Mouse (Mus musculus): ENCODE results near the gene Hsd17b2. TPM values are rescaled to one million over a fixed set of nuclear protein-coding genes. Genes with fewer than 3 reads are reported as not detected.

The Hsd17b2 gene
- polyA plus RNA-seq, 1 experiment from 2014 or later = 5.0 TPM

DNA sequence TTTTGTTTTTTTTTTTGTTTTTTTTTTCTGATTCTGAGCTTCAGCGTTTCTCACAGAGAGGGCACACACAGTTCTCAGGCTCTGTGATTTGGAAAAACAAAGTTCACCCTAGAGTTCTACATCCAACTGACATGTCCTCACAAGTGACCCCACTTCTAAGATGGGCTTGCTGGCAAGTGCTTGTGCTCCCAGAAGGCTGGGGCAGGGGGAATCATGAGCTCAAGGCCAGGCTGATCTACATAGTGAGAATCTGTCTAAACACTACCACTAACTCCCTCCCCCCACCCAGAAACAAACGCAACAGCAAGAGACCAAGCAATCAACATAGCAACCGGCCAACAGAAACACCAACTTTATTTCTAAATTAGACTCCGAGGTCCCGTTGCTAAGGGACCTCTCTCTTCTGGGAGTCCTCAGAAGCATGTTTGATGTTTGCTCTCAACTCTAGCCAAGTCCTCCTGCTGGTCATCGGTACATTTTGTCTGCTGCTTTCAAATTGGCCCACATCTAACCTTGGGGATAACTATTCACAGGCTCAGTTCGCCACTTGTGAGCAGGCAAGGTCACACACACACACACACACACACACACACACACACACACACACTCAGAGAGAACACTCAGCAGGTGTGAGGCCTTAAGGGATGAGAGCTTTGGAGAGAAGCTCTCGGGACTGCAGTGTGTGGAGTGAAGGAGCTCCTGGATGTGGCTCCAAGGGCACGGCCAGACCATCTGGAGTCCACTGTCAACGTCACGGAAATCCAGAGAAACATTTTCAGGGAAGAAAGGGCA, 77.0 kb downstream of the Hsd17b2 start:
- Histone ChIP-seq H3K4me2 (replicated peaks; ENCODE audit: low read depth, low read length) (no peak overlapping the region), H3K4me1 (ENCODE audit: insufficient read depth, low read length) (no peaks in the 10 kb centered on the region), H3K27me3 (ENCODE audit: insufficient read depth, low read length) (no peaks in the 10 kb centered on the region), H3K4me3 (ENCODE audit: low read length) (no peak overlapping the region), H3K27ac (ENCODE audit: low read length) (no peak overlapping the region), H3K9me3 (ENCODE audit: low read length) (no peaks in the 10 kb centered on the region), H3K9ac (replicated peaks; ENCODE audit: low read length) (no peak overlapping the region), H3K36me3 (ENCODE audit: insufficient read depth, low read length) (no peaks in the 10 kb centered on the region)
- no peak for ATAC-seq (ENCODE audit: low FRiP score, low TSS enrichment)
- WGBS = 67% methylated on average over 11 of the region's 11 CpGs

DNA sequence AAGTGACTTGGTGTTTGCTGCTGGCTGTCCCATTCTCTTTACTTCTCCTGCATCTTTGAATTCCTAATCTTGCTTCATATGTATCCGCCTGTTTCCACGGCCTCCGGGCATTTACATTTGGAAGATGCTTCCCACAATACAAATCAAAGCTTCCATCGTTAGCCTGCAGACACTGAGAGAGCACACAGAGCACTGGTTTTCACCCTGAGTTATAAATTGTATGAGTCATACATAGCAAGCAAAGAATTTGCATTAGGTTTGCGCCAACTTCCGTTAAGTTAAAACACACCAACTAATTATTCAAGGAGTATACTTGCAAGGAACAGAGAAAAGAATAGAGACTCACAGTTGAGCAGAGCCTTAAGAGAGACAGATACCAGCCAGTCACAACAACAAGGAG, 77.6 kb downstream of the Hsd17b2 start:
- no peaks in the 10 kb centered on the region for H3K9me3 ChIP-seq (ENCODE audit: low read length)
- H3K9ac ChIP-seq (replicated peaks; ENCODE audit: low read length) = no peak overlapping the region
- H3K36me3 ChIP-seq (ENCODE audit: insufficient read depth, low read length) = no peaks in the 10 kb centered on the region
- H3K4me3 ChIP-seq (ENCODE audit: low read length) = no peak overlapping the region
- ATAC-seq (ENCODE audit: low FRiP score, low TSS enrichment) = no peak
- H3K4me2 ChIP-seq (replicated peaks; ENCODE audit: low read depth, low read length) = no peak overlapping the region
- WGBS = 79% methylated on average over 6 of the region's 6 CpGs
- H3K27me3 ChIP-seq (ENCODE audit: insufficient read depth, low read length) = no peaks in the 10 kb centered on the region
- no peaks in the 10 kb centered on the region for H3K4me1 ChIP-seq (ENCODE audit: insufficient read depth, low read length)
- no peak overlapping the region for H3K27ac ChIP-seq (ENCODE audit: low read length)

DNA sequence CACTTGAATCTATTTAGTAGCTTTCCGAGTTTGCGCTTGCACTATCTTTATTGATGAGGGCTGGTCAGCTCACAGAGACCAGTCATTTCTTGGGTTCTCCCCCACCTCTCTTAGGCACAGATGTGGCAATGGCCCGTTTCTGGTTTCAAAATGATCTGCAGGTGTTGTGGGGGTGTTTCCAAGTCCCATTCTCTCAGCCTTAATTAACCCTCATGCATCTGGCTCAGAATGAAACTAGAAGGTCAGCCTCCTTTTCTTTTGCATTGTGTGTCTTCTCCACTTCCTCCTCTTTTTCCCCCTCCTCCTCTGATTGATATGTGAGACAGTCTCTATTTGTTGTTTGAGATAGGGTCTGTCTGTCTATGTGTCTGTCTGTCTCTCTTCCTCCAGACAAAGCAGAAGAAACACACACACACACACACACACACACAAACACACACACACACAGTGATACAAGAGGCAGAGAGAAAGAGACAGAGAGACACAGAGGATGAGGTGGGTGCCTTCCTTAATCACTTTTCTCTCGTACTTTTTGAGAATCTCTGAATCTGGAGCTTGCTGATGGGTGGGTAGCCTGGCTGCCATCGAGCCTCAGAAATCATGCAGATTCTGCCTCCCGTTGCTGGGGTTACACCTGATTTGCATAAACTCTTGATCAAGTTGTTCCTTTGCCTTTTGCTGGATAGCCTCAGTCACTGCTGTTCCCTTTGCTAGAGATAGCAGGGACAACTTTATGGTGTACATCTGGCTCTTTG, 79.8 kb downstream of the Hsd17b2 start:
- H3K4me3 ChIP-seq (ENCODE audit: low read length) = no peak overlapping the region
- no peaks in the 10 kb centered on the region for H3K4me1 ChIP-seq (ENCODE audit: insufficient read depth, low read length)
- no peak for ATAC-seq (ENCODE audit: low FRiP score, low TSS enrichment)
- H3K4me2 ChIP-seq (replicated peaks; ENCODE audit: low read depth, low read length) = no peak overlapping the region
- no peaks in the 10 kb centered on the region for H3K27me3 ChIP-seq (ENCODE audit: insufficient read depth, low read length)
- no peak overlapping the region for H3K9ac ChIP-seq (replicated peaks; ENCODE audit: low read length)
- no peaks in the 10 kb centered on the region for H3K9me3 ChIP-seq (ENCODE audit: low read length)
- no peak overlapping the region for H3K27ac ChIP-seq (ENCODE audit: low read length)
- no peaks in the 10 kb centered on the region for H3K36me3 ChIP-seq (ENCODE audit: insufficient read depth, low read length)
- 61% methylated on average over 6 of the region's 6 CpGs for WGBS

DNA sequence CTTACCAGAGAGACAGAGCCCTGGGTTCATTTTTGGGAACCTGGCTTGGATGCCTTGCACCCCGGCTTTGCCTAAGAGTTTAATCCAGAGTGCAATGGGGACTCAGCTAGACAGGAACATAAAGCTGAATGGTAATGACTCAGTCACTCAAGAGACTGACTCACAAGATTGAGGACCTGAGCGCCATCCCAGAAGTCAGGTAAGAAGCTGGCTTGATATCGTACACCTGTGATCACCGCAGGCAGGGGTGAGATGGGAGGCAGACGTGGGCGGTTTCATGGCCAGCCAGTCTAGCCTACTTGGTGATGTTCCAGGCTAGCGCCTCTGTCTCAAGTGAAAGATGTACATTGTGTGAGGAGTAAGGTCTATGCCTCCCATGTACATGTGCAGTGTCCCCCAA, 81.3 kb downstream of the Hsd17b2 start:
- peaks cover 5% of the 10 kb centered on the region for H3K9me3 ChIP-seq (ENCODE audit: low read length)
- no peak overlapping the region for H3K27ac ChIP-seq (ENCODE audit: low read length)
- 78% methylated on average over 7 of the region's 7 CpGs for WGBS
- ATAC-seq (ENCODE audit: low FRiP score, low TSS enrichment) = no peak
- H3K36me3 ChIP-seq (ENCODE audit: insufficient read depth, low read length) = peaks cover 6% of the 10 kb centered on the region
- H3K9ac ChIP-seq (replicated peaks; ENCODE audit: low read length) = no peak overlapping the region
- H3K27me3 ChIP-seq (ENCODE audit: insufficient read depth, low read length) = no peaks in the 10 kb centered on the region
- H3K4me3 ChIP-seq (ENCODE audit: low read length) = no peak overlapping the region
- no peaks in the 10 kb centered on the region for H3K4me1 ChIP-seq (ENCODE audit: insufficient read depth, low read length)
- H3K4me2 ChIP-seq (replicated peaks; ENCODE audit: low read depth, low read length) = no peak overlapping the region

GRCm38 (mm10) chr8:117786428-117786827, 84.7 kb downstream of the Hsd17b2 start:
- no peak overlapping the region for H3K4me2 ChIP-seq (replicated peaks; ENCODE audit: low read depth, low read length)
- no peaks in the 10 kb centered on the region for H3K27me3 ChIP-seq (ENCODE audit: insufficient read depth, low read length)
- no peak overlapping the region for H3K27ac ChIP-seq (ENCODE audit: low read length)
- H3K4me1 ChIP-seq (ENCODE audit: insufficient read depth, low read length) = no peaks in the 10 kb centered on the region
- 90% methylated on average over 3 of the region's 3 CpGs for WGBS
- H3K9ac ChIP-seq (replicated peaks; ENCODE audit: low read length) = no peak overlapping the region
- no peak for ATAC-seq (ENCODE audit: low FRiP score, low TSS enrichment)
- H3K9me3 ChIP-seq (ENCODE audit: low read length) = peaks cover 5% of the 10 kb centered on the region
- no peak overlapping the region for H3K4me3 ChIP-seq (ENCODE audit: low read length)
- peaks cover 38% of the 10 kb centered on the region for H3K36me3 ChIP-seq (ENCODE audit: insufficient read depth, low read length)

DNA sequence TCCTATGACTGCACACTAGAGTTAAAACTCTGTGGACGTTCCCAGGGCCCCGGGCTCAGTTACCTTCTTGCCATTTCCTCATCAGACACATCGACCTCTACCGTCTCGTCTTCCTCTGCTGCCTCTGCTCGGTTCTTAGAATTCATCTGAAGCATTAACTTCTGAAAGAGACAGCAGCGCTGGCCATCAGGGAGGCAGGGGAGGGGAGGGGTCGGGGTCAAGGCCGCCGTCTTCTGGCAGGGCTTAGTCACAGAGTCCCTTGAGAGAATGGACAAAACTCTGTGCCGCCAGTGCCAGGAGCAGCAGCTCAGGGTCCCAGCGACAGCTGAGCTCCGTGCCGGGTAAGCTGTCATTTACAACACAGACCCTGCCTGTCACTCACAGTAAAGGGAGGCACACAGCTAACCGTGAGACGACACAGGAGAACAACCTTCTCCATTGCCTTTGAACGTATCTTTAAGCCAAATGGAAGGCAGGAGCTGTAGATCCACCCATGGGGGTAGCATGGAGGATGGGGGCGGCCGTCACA, 91.0 kb downstream of the Hsd17b2 start:
- Histone ChIP-seq H3K4me2 (replicated peaks; ENCODE audit: low read depth, low read length) (no peak overlapping the region), H3K9ac (replicated peaks; ENCODE audit: low read length) (no peak overlapping the region), H3K36me3 (ENCODE audit: insufficient read depth, low read length) (peaks cover 86% of the 10 kb centered on the region), H3K27ac (ENCODE audit: low read length) (no peak overlapping the region), H3K9me3 (ENCODE audit: low read length) (no peaks in the 10 kb centered on the region), H3K4me1 (ENCODE audit: insufficient read depth, low read length) (no peaks in the 10 kb centered on the region), H3K27me3 (ENCODE audit: insufficient read depth, low read length) (no peaks in the 10 kb centered on the region), H3K4me3 (ENCODE audit: low read length) (no peak overlapping the region)
- WGBS = 66% methylated on average over 19 of the region's 19 CpGs
- ATAC-seq (ENCODE audit: low FRiP score, low TSS enrichment) = no peak

- Histone ChIP-seq H3K9ac (replicated peaks; ENCODE audit: low read length) (no peak overlapping the region), H3K27me3 (ENCODE audit: insufficient read depth, low read length) (no peaks in the 10 kb centered on the region), H3K36me3 (ENCODE audit: insufficient read depth, low read length) (peaks cover 78% of the 10 kb centered on the region), H3K9me3 (ENCODE audit: low read length) (no peaks in the 10 kb centered on the region), H3K27ac (ENCODE audit: low read length) (no peak overlapping the region), H3K4me3 (ENCODE audit: low read length) (no peak overlapping the region), H3K4me2 (replicated peaks; ENCODE audit: low read depth, low read length) (no peak overlapping the region), H3K4me1 (ENCODE audit: insufficient read depth, low read length) (0 out of 2 replicates have a peak, but pooled peaks cover under 1% of the 10 kb centered on the region)
- WGBS = 91% methylated on average over 10 of the region's 10 CpGs
- no peak for ATAC-seq (ENCODE audit: low FRiP score, low TSS enrichment)
Measured at GRCm38 (mm10) chr8:117794581-117794980, 92.9 kb downstream of the Hsd17b2 start.

GRCm38 (mm10) chr8:117796464-117796863, 94.8 kb downstream of the Hsd17b2 start:
- WGBS = 86% methylated on average over 15 of the region's 15 CpGs

GRCm38 (mm10) chr8:117798066-117798465, 96.4 kb downstream of the Hsd17b2 start:
- H3K9me3 ChIP-seq (ENCODE audit: low read length) = no peaks in the 10 kb centered on the region
- no peak overlapping the region for H3K4me3 ChIP-seq (ENCODE audit: low read length)
- H3K4me2 ChIP-seq (replicated peaks; ENCODE audit: low read depth, low read length) = no peak overlapping the region
- H3K27me3 ChIP-seq (ENCODE audit: insufficient read depth, low read length) = no peaks in the 10 kb centered on the region
- 92% methylated on average over 2 of the region's 2 CpGs for WGBS
- no peak overlapping the region for H3K9ac ChIP-seq (replicated peaks; ENCODE audit: low read length)
- peaks cover 46% of the 10 kb centered on the region for H3K36me3 ChIP-seq (ENCODE audit: insufficient read depth, low read length)
- H3K4me1 ChIP-seq (ENCODE audit: insufficient read depth, low read length) = peaks cover 20% of the 10 kb centered on the region
- no peak for ATAC-seq (ENCODE audit: low FRiP score, low TSS enrichment)
- H3K27ac ChIP-seq (ENCODE audit: low read length) = no peak overlapping the region

More at GRCm38 (mm10) chr8:117796464-117796863, 94.8 kb downstream of the Hsd17b2 start:
- Histone ChIP-seq H3K4me3 (ENCODE audit: low read length) (no peak overlapping the region), H3K9me3 (ENCODE audit: low read length) (no peaks in the 10 kb centered on the region), H3K4me1 (ENCODE audit: insufficient read depth, low read length) (peaks cover 16% of the 10 kb centered on the region), H3K4me2 (replicated peaks; ENCODE audit: low read depth, low read length) (no peak overlapping the region), H3K27me3 (ENCODE audit: insufficient read depth, low read length) (no peaks in the 10 kb centered on the region), H3K27ac (ENCODE audit: low read length) (no peak overlapping the region), H3K9ac (replicated peaks; ENCODE audit: low read length) (no peak overlapping the region), H3K36me3 (ENCODE audit: insufficient read depth, low read length) (peaks cover 60% of the 10 kb centered on the region)
- no peak for ATAC-seq (ENCODE audit: low FRiP score, low TSS enrichment)
